Mouse (Mus musculus) midbrain, embryonic 11.5 days (tissue): ENCODE measurements at regions not wholly inside any gene's neighbourhood (a gene's known extent, or its start where the extent isn't known, plus 50 kb on each side); places are given as distances from the start of the nearest gene placed in this dataset.
A peak's percentile ranks its signal among the peaks of the same experiment; 100 is the strongest.

ENCODE experiments used
- ATAC-seq: fragments of 200-750 bp; cut with Nextera tagmentation; 2 replicates; pipeline ENCODE4 v1.8.0; 2017; ENCODE audit warnings: moderate TSS enrichment, moderate library complexity; ENCODE audit not compliant: low FRiP score
- DNase-seq: peaks from one replicate; pipeline ENCODE4 v3.0.0; 2015; ENCODE audit warnings: low spot score; ENCODE audit errors: missing footprints
- H3K27ac ChIP-seq: fragments of 300-500 bp; sonication (generic); 2 replicates; pipeline ENCODE4 v1.5.1; 2014; ENCODE audit warnings: low read depth, low read length
- H3K27me3 ChIP-seq: fragments of 300-500 bp; sonication (generic); 2 replicates; pipeline ENCODE4 v1.6.1; 2014; ENCODE audit warnings: mild to moderate bottlenecking, low read length, moderate library complexity, mixed read lengths; ENCODE audit not compliant: control insufficient read depth, insufficient read depth
- H3K36me3 ChIP-seq: fragments of 300-500 bp; sonication (generic); 2 replicates; pipeline ENCODE4 v1.6.1; 2014; ENCODE audit warnings: mild to moderate bottlenecking, low read length, moderate library complexity, mixed read lengths; ENCODE audit not compliant: control insufficient read depth, insufficient read depth
- H3K4me1 ChIP-seq: fragments of 300-500 bp; sonication (generic); 2 replicates; pipeline ENCODE4 v1.6.1; 2014; ENCODE audit warnings: low read length; ENCODE audit not compliant: control insufficient read depth, insufficient read depth
- H3K4me2 ChIP-seq: fragments of 300-500 bp; sonication (generic); 2 replicates; pipeline ENCODE4 v1.6.1; 2014; ENCODE audit warnings: mild to moderate bottlenecking, moderate library complexity
- H3K4me3 ChIP-seq: fragments of 300-500 bp; sonication (generic); 2 replicates; pipeline ENCODE4 v1.5.1; 2014; ENCODE audit warnings: low read depth, low read length
- H3K9ac ChIP-seq: fragments of 300-500 bp; sonication (generic); 2 replicates; pipeline ENCODE4 v1.6.1; 2014; ENCODE audit warnings: low read length
- H3K9me3 ChIP-seq: fragments of 300-500 bp; sonication (generic); 2 replicates; pipeline ENCODE4 v1.6.1; 2016; ENCODE audit warnings: low read length; ENCODE audit not compliant: control insufficient read depth
- WGBS: fragments of 180-500 bp; shearing (Covaris S2); extraction: QIAGEN DNeasy Blood & Tissue Kit; methylation state at CpG from one replicate; pipeline ENCODE4 v1.1.7; 2014; 5-methylcytosine and 5-hydroxymethylcytosine counted together

GRCm38 (mm10) chr9:30563399-30563798 is 136.5 kb downstream of the Snx19 start:
- no peaks in the 10 kb centered on the region for H3K4me1 ChIP-seq
- no peak overlapping the region for H3K9ac ChIP-seq
- ATAC-seq, result no peak
- H3K9me3 ChIP-seq, result no peaks in the 10 kb centered on the region
- WGBS, result 86% methylated on average over 5 of the region's 5 CpGs
- no peak overlapping the region for H3K27ac ChIP-seq
- DNase-seq, result no peak
- H3K4me2 ChIP-seq, result no peak overlapping the region
- H3K27me3 ChIP-seq, result no peaks in the 10 kb centered on the region
- no peak overlapping the region for H3K4me3 ChIP-seq
- H3K36me3 ChIP-seq, result no peaks in the 10 kb centered on the region

DNA sequence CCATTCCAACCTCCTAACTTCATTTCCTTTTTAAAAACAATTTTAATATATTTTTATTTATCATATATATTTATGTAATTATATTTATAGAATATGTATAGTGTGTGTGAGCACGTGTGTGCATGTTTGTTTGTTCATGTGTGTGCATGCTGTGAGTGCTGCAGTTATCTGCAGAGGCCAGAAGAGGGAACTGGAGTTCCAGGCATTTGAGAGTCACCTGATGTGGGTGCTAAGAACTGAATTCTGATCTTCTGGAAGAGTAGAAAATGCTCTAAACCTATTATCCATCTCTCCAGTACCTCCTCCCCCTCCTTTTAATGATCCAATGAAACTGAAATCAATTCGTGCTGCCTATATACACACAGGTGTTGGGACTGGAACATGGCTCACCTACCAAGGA is 128.0 kb downstream of the Snx19 start:
- no peaks in the 10 kb centered on the region for H3K36me3 ChIP-seq
- H3K27ac ChIP-seq, result no peak overlapping the region
- H3K9ac ChIP-seq, result no peak overlapping the region
- H3K4me1 ChIP-seq, result no peaks in the 10 kb centered on the region
- ATAC-seq (no peak), DNase-seq (no peak)
- 88% methylated on average over 2 of the region's 2 CpGs for WGBS
- H3K4me3 ChIP-seq, result no peak overlapping the region
- no peaks in the 10 kb centered on the region for H3K27me3 ChIP-seq
- no peak overlapping the region for H3K4me2 ChIP-seq
- H3K9me3 ChIP-seq, result no peaks in the 10 kb centered on the region

DNA sequence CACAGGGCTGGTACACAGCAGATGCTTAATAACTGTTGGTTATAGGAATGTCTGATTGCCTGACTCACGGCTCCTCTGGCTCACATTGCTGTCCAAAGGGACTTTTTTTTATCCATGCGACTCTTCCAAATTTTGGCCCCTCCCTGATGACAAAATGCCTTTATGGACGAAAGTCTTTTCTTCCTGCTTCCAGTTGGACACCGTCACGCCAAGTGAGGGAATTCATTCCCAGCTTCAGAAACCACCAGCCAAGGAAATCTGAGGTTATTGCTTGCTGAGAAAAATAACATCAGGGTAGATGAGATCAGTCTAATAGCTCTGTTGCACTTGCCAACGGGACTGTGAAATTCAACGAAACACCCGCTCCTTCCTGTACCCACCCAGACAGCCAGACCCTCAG is 125.8 kb downstream of the Snx19 start:
- Histone ChIP-seq H3K27me3 (no peaks in the 10 kb centered on the region), H3K4me3 (no peak overlapping the region), H3K27ac (no peak overlapping the region), H3K4me2 (no peak overlapping the region), H3K9me3 (no peaks in the 10 kb centered on the region), H3K9ac (no peak overlapping the region), H3K36me3 (no peaks in the 10 kb centered on the region), H3K4me1 (no peaks in the 10 kb centered on the region)
- no peak for DNase-seq
- no peak for ATAC-seq
- WGBS, result 93% methylated on average over 8 of the region's 8 CpGs

DNA sequence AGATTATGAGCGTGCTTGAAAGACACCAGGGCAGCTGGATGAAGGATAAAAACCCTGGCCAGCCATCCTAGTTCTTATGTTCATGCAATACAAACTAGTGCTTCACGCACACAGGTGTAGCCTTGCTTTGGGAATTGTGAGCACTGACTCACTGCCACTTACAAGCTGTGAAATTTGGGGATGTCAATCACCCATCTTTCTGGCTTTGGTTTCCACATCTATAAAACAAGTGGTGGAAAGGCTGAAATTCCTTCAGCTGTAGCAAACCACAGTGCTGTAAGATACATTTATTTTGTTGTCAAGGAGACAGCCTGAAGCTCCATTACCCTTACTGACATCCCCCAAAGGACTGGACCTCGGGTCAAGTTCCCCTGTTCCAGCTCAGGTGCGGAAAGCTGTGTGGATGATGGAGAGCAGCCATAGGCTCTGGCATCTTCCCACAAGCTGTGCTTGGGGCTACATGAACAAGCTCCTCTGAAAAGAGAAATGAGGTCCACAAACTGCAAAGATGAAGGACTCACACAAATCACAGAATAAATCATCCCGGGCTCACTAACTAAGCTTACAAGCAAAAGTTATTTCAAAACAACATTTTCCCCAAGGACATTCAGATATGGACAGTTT is 123.1 kb downstream of the Snx19 start:
- Histone ChIP-seq H3K27me3 (no peaks in the 10 kb centered on the region), H3K27ac (no peak overlapping the region), H3K4me2 (no peak overlapping the region), H3K36me3 (no peaks in the 10 kb centered on the region), H3K9me3 (no peaks in the 10 kb centered on the region), H3K9ac (no peak overlapping the region), H3K4me3 (no peak overlapping the region), H3K4me1 (no peaks in the 10 kb centered on the region)
- ATAC-seq, result no peak
- 90% methylated on average over 5 of the region's 5 CpGs for WGBS
- DNase-seq, result no peak

- no peak for ATAC-seq
- no peak overlapping the region for H3K4me3 ChIP-seq
These were observed 113.0 kb downstream of the Snx19 start for GRCm38 (mm10) chr9:30539858-30540257.

DNA sequence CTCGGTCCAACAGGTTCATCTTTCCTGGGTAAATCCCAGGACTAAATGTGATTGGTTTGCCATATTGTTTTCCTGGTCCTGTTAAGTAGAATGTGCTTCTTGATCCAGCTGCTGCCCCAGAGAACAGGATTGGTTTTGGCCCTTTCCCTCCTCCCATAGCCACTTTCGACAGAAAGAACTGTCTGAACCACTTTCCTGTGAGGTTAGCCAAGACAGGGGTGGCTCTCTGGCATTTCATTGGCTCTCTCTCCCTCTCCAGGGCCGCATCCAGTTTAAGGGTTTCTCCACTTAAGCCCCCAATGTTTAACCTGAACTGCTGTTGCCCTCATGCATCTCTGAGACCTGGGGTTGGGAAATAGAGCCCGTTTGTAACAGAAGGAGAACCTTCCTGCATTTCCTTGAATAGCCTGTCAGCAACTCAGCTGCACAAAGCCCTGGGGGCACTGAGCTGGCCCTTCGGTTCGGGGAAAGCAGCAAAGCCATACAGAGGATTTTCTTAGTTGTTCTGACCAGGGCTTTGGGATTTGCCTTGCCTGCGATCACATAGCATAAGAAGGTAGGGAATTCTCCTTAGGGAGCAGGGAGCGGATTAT is 109.7 kb downstream of the Snx19 start:
- Histone ChIP-seq H3K4me2 (no peak overlapping the region), H3K4me1 (peaks cover 6% of the 10 kb centered on the region; the same call in 1 of the 2 replicates), H3K27ac (no peak overlapping the region), H3K4me3 (no peak overlapping the region), H3K9ac (no peak overlapping the region), H3K27me3 (no peaks in the 10 kb centered on the region), H3K9me3 (no peaks in the 10 kb centered on the region), H3K36me3 (no peaks in the 10 kb centered on the region)
- DNase-seq (no peak), ATAC-seq (no peak)
- WGBS, result 61% methylated on average over 8 of the region's 8 CpGs

More at GRCm38 (mm10) chr9:30539858-30540257, 113.0 kb downstream of the Snx19 start:
- Histone ChIP-seq H3K4me1 (no peaks in the 10 kb centered on the region), H3K27ac (no peak overlapping the region), H3K36me3 (no peaks in the 10 kb centered on the region), H3K9me3 (no peaks in the 10 kb centered on the region), H3K4me2 (no peak overlapping the region), H3K9ac (no peak overlapping the region), H3K27me3 (no peaks in the 10 kb centered on the region)
- WGBS, result 84% methylated on average over 6 of the region's 6 CpGs
- no peak for DNase-seq

GRCm38 (mm10) chr9:30534961-30535360 is 108.1 kb downstream of the Snx19 start:
- H3K9me3 ChIP-seq, result no peaks in the 10 kb centered on the region
- peaks cover 6% of the 10 kb centered on the region; the same call in 1 of the 2 replicates for H3K4me1 ChIP-seq
- no peaks in the 10 kb centered on the region for H3K27me3 ChIP-seq
- no peak overlapping the region for H3K9ac ChIP-seq
- 66% methylated on average over 4 of the region's 4 CpGs for WGBS
- H3K4me2 ChIP-seq, result no peak overlapping the region
- DNase-seq, result no peak
- no peak for ATAC-seq
- no peaks in the 10 kb centered on the region for H3K36me3 ChIP-seq
- H3K4me3 ChIP-seq, result no peak overlapping the region
- H3K27ac ChIP-seq, result no peak overlapping the region

DNA sequence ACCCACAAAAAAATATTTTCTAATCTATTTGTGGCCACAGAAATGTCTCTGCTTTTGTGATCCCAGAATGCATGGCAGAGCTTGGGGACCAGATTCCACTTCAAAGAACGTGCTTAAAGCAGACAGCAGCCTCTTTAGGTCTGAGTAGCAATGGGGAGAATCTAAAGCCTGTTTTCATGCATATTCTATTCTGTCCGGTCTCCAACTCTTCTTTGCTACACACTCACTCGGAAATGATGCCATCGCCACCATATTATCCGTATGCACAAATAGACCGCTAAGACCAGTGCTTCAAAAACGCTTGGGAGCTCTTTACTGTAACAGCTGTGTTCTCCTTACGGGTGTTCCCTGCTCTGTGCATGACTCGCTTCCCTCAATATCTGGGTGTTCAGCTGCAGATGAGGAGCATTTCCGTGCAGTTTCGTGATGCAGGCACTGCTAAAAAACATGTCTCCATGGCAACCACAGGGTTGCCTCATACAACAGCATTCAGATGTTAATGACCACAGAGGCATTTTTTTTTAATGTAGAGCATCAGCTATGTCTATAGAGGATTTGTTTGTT is 107.0 kb downstream of the Snx19 start:
- H3K9ac ChIP-seq, result no peak overlapping the region; the same call in 1 of the 2 replicates
- no peak overlapping the region for H3K27ac ChIP-seq
- H3K4me1 ChIP-seq, result peaks cover 6% of the 10 kb centered on the region; the same call in 1 of the 2 replicates
- peak; percentile 44; the same call in 1 of the 2 replicates for ATAC-seq
- no peak overlapping the region for H3K4me3 ChIP-seq
- WGBS, result 65% methylated on average over 11 of the region's 11 CpGs
- no peaks in the 10 kb centered on the region for H3K36me3 ChIP-seq
- H3K4me2 ChIP-seq, result no peak overlapping the region
- H3K27me3 ChIP-seq, result no peaks in the 10 kb centered on the region
- no peaks in the 10 kb centered on the region for H3K9me3 ChIP-seq
- DNase-seq, result peak; percentile 85

DNA sequence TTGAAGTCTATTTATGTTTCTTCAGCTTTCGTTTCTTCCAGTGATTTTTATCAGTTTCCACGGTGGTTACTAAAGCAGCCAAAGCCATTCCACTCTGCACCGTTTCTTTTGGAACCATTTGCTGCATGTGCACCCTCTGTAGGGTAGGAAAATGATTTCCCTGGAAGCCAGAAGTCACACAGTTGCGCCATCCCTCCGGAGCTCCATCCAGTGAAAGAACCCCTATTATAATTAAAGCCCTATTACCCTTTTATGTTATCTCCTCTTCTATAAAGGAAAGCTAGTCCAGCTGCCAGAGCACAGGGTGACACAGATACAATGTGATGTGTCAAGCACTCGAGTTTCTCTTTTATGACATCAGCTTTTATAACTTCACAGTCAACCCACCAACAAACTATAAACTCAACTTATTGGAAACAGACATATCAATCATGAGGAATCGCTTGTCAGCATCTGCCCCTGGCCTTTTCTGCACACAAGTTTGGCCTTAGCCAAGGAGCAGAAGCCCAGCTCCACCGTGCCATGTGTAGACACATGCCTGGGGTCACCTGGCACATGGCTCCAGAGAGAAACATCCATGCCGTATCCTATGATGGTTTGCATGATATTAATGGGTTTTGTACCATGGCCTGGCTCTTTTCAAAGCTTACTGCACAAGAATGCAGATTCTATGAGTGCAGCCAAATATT is 106.3 kb downstream of the Snx19 start:
- ATAC-seq, result no peak
- Histone ChIP-seq H3K36me3 (no peaks in the 10 kb centered on the region), H3K4me1 (peaks cover 6% of the 10 kb centered on the region; the same call in 1 of the 2 replicates), H3K9me3 (no peaks in the 10 kb centered on the region), H3K27ac (no peak overlapping the region), H3K27me3 (no peaks in the 10 kb centered on the region), H3K4me3 (no peak overlapping the region), H3K9ac (no peak overlapping the region), H3K4me2 (no peak overlapping the region)
- 82% methylated on average over 9 of the region's 9 CpGs for WGBS
- no peak for DNase-seq
